Mouse (Mus musculus): ENCODE results near the gene Lelp1. TPM values are rescaled to one million over a fixed set of nuclear protein-coding genes. Genes with fewer than 3 reads are reported as not detected.

Lelp1 gene
- polyA plus RNA-seq, 1 experiment from 2014 or later = not detected

GRCm38 (mm10) chr3:92106582-92106981, 36.0 kb downstream of the Lelp1 start:
- H3K4me1 ChIP-seq (replicated peaks) = no peaks in the 10 kb centered on the region
- H3K36me3 ChIP-seq = no peaks in the 10 kb centered on the region
- H3K9me3 ChIP-seq (replicated peaks) = no peaks in the 10 kb centered on the region
- H3K9ac ChIP-seq = no peak overlapping the region
- WGBS = 7% methylated on average over 6 of the region's 6 CpGs
- H3K4me2 ChIP-seq = no peak overlapping the region
- no peak overlapping the region for H3K4me3 ChIP-seq
- no peaks in the 10 kb centered on the region for H3K27me3 ChIP-seq (replicated peaks)
- H3K27ac ChIP-seq (ENCODE audit: poor library complexity, severe bottlenecking) = no peak overlapping the region
- ATAC-seq (ENCODE audit: insufficient number of reproducible peaks, low FRiP score) = 0 out of 2 replicates have a peak, but pooled peaks have one; percentile 22

Other genes with a start within 250 kb of the Lelp1 start
- gene Pglyrp3, start 128.2 kb downstream of the Lelp1 start, polyA plus RNA-seq (2016; fragmentation: Nextera tagmentation; extraction: Ambion mirVana) = not detected in 2 replicates
- 0.86 and 1.1 TPM in 2 replicates for gene Lor, start 59.6 kb downstream of the Lelp1 start, polyA plus RNA-seq (2016; fragmentation: Nextera tagmentation; extraction: Ambion mirVana)
- not detected in 2 replicates for gene Prr9, start 18.8 kb downstream of the Lelp1 start, polyA plus RNA-seq (2016; fragmentation: Nextera tagmentation; extraction: Ambion mirVana)
- not detected in 2 replicates for gene Sprr2a1, start 73.1 kb upstream of the Lelp1 start, polyA plus RNA-seq (2016; fragmentation: Nextera tagmentation; extraction: Ambion mirVana)
- gene Sprr2a2, start 73.2 kb upstream of the Lelp1 start, polyA plus RNA-seq (2016; fragmentation: Nextera tagmentation; extraction: Ambion mirVana) = 0.64 and 0.66 TPM in 2 replicates
- gene Sprr2a3, start 142.7 kb upstream of the Lelp1 start, polyA plus RNA-seq (2016; fragmentation: Nextera tagmentation; extraction: Ambion mirVana) = not detected in 2 replicates
- gene Sprr2b, start 173.9 kb upstream of the Lelp1 start, polyA plus RNA-seq (2016; fragmentation: Nextera tagmentation; extraction: Ambion mirVana) = not detected in 2 replicates
- not detected in 2 replicates for gene Sprr2d, start 196.4 kb upstream of the Lelp1 start, polyA plus RNA-seq (2016; fragmentation: Nextera tagmentation; extraction: Ambion mirVana)
- gene Sprr2e, start 209.4 kb upstream of the Lelp1 start, polyA plus RNA-seq (2016; fragmentation: Nextera tagmentation; extraction: Ambion mirVana) = not detected in 2 replicates
- gene Sprr2f, start 222.4 kb upstream of the Lelp1 start, polyA plus RNA-seq (2016; fragmentation: Nextera tagmentation; extraction: Ambion mirVana) = 0.51 TPM in 1 of 2 replicates, not detected in the other
- 0.26 TPM in 1 of 2 replicates, not detected in the other for gene Sprr2h, start 242.9 kb upstream of the Lelp1 start, polyA plus RNA-seq (2016; fragmentation: Nextera tagmentation; extraction: Ambion mirVana)